Mouse (Mus musculus): ENCODE results near the gene Dgat2l6. TPM values are rescaled to one million over a fixed set of nuclear protein-coding genes. Genes with fewer than 3 reads are reported as not detected.
A peak's percentile ranks its signal among the peaks of the same experiment; 100 is the strongest.

Gene Dgat2l6
- not detected in 2 replicates for polyA plus RNA-seq (2015; fragmentation: Nextera tagmentation; extraction: Ambion mirVana)

DNA sequence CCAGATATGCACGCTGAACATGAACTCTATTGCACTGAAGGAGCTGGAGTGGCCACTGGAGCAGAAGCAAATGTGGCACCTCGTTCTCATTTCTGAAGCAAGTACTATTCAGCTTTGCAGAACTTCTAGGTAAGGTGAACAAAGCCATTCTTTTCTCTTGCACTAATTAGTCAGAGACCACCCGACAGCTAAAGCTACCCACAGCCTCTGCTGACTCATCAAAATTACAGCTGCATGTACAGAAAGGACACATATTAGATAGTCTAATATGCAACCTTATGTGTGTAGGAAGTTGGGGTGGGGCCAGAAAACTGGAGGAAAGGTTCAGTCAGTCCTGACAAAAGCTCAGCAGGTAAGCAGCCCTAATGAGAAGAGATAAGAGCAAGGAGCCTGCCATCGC is at the start of gene Dgat2l6:
Gene Dgat2l6 (plus strand): TSS at position 368 of the 400 bp plus-strand sequence.
- no peak within 1 kb of the TSS for H3K4me2 ChIP-seq
- H3K27ac ChIP-seq (replicated peaks): no peak within 1 kb of the TSS
- no peak for ATAC-seq (ENCODE audit: extremely low read depth, insufficient number of reproducible peaks, low FRiP score, low TSS enrichment)
- H3K9ac ChIP-seq: no peak within 1 kb of the TSS
- H3K36me3 ChIP-seq: no peaks in the 10 kb centered on the region
- no peaks in the 10 kb centered on the region for H3K9me3 ChIP-seq
- no peaks in the 10 kb centered on the region for H3K4me1 ChIP-seq
- no peak within 1 kb of the TSS for H3K4me3 ChIP-seq
- peaks cover 15% of the 10 kb centered on the region for H3K27me3 ChIP-seq (replicated peaks)
- WGBS: 83% methylated on average over 4 of the region's 4 CpGs

DNA sequence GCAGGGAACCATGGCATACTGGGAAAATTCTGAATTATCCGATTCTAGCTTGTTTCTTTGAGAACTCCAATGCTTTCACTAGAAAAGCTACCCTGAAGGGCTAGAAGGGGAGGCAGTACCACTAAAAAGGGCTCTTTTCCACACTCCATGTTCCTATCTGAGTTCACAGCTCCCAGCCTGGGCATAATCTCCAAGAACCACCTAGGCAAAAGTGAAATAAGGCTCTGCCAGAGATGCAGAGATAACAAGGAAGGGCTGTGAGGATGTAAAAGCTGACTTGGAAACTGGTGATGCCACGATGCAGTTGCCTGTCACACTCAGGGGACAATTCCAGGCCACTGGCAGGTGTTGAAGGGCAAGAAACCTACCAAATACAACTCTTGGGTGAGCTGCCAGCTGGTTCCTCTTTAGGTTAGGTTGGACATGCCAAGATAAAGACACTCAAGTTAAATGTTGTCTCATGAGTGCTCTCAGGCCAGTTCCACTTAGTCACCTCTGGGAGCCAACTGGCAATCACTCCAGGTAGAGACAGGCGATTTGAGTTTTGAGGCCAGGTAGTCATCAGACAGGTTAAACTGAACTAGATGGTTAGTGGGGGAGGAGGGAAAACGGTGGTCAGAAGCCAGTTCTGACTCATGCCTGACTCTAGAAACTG is 48.9 kb upstream of the Dgat2l6 start:
- Histone ChIP-seq H3K27ac (replicated peaks) (no peak overlapping the region), H3K27me3 (replicated peaks) (peaks cover 34% of the 10 kb centered on the region), H3K9me3 (no peaks in the 10 kb centered on the region), H3K9ac (no peak overlapping the region), H3K4me3 (no peak overlapping the region), H3K4me2 (no peak overlapping the region), H3K36me3 (no peaks in the 10 kb centered on the region), H3K4me1 (no peaks in the 10 kb centered on the region)
- ATAC-seq (ENCODE audit: extremely low read depth, insufficient number of reproducible peaks, low FRiP score, low TSS enrichment): no peak
- 59% methylated on average over 4 of the region's 4 CpGs for WGBS

DNA sequence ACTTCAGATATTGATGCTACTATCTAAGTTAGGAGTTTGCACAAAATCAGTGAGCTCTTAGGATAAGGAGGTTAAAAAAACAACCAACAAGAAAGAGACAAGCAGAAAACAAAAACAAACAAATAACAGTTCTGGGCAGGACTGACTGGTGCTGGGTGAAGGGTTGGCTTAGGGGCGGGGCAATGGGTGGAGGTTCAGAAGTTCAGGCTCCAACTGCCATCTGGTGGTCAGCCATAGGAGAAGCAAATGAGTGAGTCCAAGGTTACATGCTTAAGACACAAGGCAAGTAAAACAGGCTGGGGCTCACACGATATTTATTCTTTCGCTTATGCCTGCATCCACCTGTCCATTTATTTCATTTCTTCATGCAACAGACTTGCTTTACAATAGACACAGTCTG is 44.3 kb upstream of the Dgat2l6 start:
- H3K27me3 ChIP-seq (replicated peaks): peaks cover 14% of the 10 kb centered on the region
- H3K9me3 ChIP-seq: no peaks in the 10 kb centered on the region
- no peaks in the 10 kb centered on the region for H3K4me1 ChIP-seq
- H3K4me3 ChIP-seq: no peak overlapping the region
- H3K27ac ChIP-seq (replicated peaks): no peak overlapping the region
- 30% methylated on average over 3 of the region's 3 CpGs for WGBS
- H3K36me3 ChIP-seq: no peaks in the 10 kb centered on the region
- ATAC-seq (ENCODE audit: extremely low read depth, insufficient number of reproducible peaks, low FRiP score, low TSS enrichment): no peak
- no peak overlapping the region for H3K4me2 ChIP-seq
- H3K9ac ChIP-seq: no peak overlapping the region

DNA sequence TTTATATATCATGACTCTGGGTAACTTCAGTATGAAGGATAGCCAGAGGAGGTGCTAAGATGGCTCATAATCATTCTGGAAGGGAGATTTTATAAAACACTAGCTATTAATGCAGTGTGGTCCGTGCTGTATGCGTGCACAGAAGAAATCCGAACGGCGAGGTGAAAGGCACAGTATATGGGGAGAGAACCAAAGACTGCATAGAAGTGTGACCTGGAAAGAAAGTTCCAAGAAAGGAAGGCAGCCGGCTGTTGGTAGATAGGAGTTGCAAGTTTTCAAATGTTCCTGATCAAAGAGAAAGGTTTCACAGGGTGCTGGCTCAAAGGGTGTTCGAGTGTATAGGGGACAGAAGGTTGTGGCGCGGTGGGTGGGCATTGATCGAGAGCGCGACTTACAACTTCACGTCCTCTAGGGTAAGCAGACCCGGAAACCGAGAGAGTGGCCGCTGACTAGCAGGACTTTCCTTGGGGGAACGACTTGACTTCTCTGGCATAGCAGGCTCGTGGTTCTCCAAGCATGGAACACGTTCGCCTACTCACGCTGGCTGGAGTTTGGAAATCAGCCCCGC is 31.1 kb upstream of the Dgat2l6 start:
- Histone ChIP-seq H3K27ac (replicated peaks) (no peak overlapping the region), H3K4me1 (peaks cover 8% of the 10 kb centered on the region), H3K4me2 (peak overlapping the region; percentile 72), H3K9ac (peak overlapping the region; percentile 72), H3K4me3 (peak overlapping the region; percentile 72), H3K27me3 (replicated peaks) (0 out of 2 replicates have a peak, but pooled peaks cover 7% of the 10 kb centered on the region), H3K36me3 (peaks cover 10% of the 10 kb centered on the region; the same call in 1 of the 2 replicates), H3K9me3 (no peaks in the 10 kb centered on the region)
- 11% methylated on average over 22 of the region's 22 CpGs for WGBS
- no peak for ATAC-seq (ENCODE audit: extremely low read depth, insufficient number of reproducible peaks, low FRiP score, low TSS enrichment)

- WGBS: 11% methylated on average over 32 of the region's 32 CpGs
- Histone ChIP-seq H3K36me3 (peaks cover 15% of the 10 kb centered on the region; the same call in 1 of the 2 replicates), H3K27me3 (replicated peaks) (0 out of 2 replicates have a peak, but pooled peaks cover 5% of the 10 kb centered on the region), H3K9me3 (no peaks in the 10 kb centered on the region), H3K9ac (peak within 1 kb of the TSS; percentile 82), H3K4me3 (peak within 1 kb of the TSS; percentile 72), H3K4me1 (peaks cover 8% of the 10 kb centered on the region), H3K4me2 (peak within 1 kb of the TSS; percentile 72), H3K27ac (replicated peaks) (peak within 1 kb of the TSS; percentile 59)
- ATAC-seq (ENCODE audit: extremely low read depth, insufficient number of reproducible peaks, low FRiP score, low TSS enrichment): 0 out of 2 replicates have a peak, but pooled peaks have one; percentile 51
These were observed 30.3 kb upstream of the Dgat2l6 start, which contains the start of gene Igbp1 for GRCm38 (mm10) chrX:100494068-100494978. Igbp1 (plus strand) TSS chrX:100494291.

DNA sequence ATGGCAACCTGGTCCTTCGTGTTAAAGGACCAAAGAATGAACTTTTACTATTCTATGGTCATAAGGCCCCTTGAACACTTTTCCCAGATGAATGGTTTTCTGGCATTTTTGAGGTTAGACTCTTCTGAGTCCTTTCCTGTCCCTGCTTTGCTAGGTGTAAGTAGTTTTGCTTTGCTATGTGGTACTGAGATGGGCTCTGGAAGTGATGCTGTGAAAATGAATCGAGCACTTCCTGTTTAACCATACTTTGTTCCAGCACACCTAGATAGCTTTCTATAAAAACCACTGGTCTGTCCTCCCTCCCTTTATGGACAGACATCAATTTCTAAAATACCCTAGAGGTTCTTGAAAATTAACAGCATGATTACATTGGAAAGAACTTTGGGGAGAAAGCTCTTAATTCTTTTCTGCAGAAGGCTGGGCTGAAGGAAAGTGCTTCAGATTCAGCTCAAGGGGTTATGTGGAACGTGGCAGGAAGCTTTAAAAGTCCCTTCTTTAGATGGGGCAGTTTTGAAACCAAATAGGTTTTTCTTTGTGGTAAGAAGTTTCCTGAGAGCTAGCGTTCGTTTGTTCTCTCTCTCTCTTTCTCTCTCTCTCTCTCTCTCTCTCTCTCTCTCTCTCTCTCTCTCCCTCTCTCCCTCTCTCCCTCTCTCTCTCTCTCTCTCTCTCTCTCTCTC is 20.3 kb upstream of the Dgat2l6 start:
- Histone ChIP-seq H3K4me2 (no peak overlapping the region), H3K27me3 (replicated peaks) (peaks cover 6% of the 10 kb centered on the region; the same call in 1 of the 2 replicates), H3K27ac (replicated peaks) (no peak overlapping the region), H3K36me3 (peaks cover 25% of the 10 kb centered on the region), H3K9ac (no peak overlapping the region), H3K9me3 (no peaks in the 10 kb centered on the region), H3K4me3 (no peak overlapping the region), H3K4me1 (no peaks in the 10 kb centered on the region)
- ATAC-seq (ENCODE audit: extremely low read depth, insufficient number of reproducible peaks, low FRiP score, low TSS enrichment): no peak
- 68% methylated on average over 5 of the region's 5 CpGs for WGBS

DNA sequence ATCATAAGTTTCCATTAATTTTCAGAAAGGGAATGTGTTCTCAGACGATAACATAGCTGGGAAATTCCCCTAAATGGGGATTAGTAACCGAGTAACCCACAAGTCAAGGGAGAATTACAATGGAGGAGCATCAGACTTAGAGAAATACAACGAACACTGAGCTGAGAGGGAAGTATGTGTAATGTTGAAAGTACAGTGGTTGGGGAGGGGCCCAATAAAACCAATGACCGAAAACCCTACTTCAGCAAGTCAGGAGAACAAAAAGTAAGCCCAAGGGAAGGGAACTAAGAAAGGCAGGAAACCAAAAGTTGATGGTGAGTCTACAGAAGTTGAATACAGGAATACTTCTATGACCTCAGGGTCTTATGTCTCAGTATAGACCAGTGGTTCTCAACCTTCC is 16.5 kb upstream of the Dgat2l6 start:
- Histone ChIP-seq H3K27ac (replicated peaks) (no peak overlapping the region), H3K9me3 (no peaks in the 10 kb centered on the region), H3K4me2 (no peak overlapping the region), H3K4me3 (no peak overlapping the region), H3K4me1 (no peaks in the 10 kb centered on the region), H3K9ac (no peak overlapping the region), H3K36me3 (peaks cover 22% of the 10 kb centered on the region), H3K27me3 (replicated peaks) (peaks cover 10% of the 10 kb centered on the region; the same call in 1 of the 2 replicates)
- ATAC-seq (ENCODE audit: extremely low read depth, insufficient number of reproducible peaks, low FRiP score, low TSS enrichment): no peak
- 75% methylated on average over 4 of the region's 4 CpGs for WGBS

GRCm38 (mm10) chrX:100509921-100510320 is 14.7 kb upstream of the Dgat2l6 start:
- Histone ChIP-seq H3K4me3 (no peak overlapping the region), H3K4me1 (no peaks in the 10 kb centered on the region), H3K9me3 (no peaks in the 10 kb centered on the region), H3K9ac (no peak overlapping the region), H3K27me3 (replicated peaks) (peaks cover 7% of the 10 kb centered on the region; the same call in 1 of the 2 replicates), H3K36me3 (peaks cover 20% of the 10 kb centered on the region), H3K27ac (replicated peaks) (no peak overlapping the region), H3K4me2 (no peak overlapping the region)
- no peak for ATAC-seq (ENCODE audit: extremely low read depth, insufficient number of reproducible peaks, low FRiP score, low TSS enrichment)
- WGBS: 81% methylated on average over 3 of the region's 3 CpGs

DNA sequence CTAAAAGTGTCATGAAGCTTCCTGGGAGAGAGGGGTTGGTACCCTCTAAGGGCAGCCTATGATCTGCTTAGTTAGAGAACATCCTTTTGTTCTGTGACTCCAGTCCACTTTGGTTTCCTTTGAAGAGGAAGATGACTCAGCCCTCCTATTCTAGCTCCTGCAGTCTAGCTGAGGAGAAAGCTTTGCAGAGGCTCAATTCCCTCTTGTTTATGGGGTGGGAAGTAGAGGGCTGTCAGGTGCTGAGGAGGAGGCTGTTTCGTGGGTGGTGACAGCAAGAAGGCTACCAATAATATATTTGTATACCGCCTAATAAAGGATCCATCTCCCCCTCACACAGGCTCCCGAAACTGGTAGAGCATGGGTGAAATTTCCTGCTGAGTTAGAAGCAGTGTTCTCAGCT is 8.0 kb upstream of the Dgat2l6 start:
- no peaks in the 10 kb centered on the region for H3K9me3 ChIP-seq
- WGBS: 70% methylated on average over 3 of the region's 3 CpGs
- ATAC-seq (ENCODE audit: extremely low read depth, insufficient number of reproducible peaks, low FRiP score, low TSS enrichment): no peak

GRCm38 (mm10) chrX:100517626-100518025 is 7.0 kb upstream of the Dgat2l6 start:
- Histone ChIP-seq H3K4me3 (no peak overlapping the region), H3K27ac (replicated peaks) (no peak overlapping the region), H3K9ac (no peak overlapping the region), H3K9me3 (no peaks in the 10 kb centered on the region), H3K36me3 (peaks cover 15% of the 10 kb centered on the region; the same call in 1 of the 2 replicates), H3K4me2 (no peak overlapping the region), H3K4me1 (no peaks in the 10 kb centered on the region), H3K27me3 (replicated peaks) (peaks cover 3% of the 10 kb centered on the region; the same call in 1 of the 2 replicates)
- ATAC-seq (ENCODE audit: extremely low read depth, insufficient number of reproducible peaks, low FRiP score, low TSS enrichment): no peak
- WGBS: 91% methylated on average over 6 of the region's 6 CpGs

More for the DNA sequence above, 8.0 kb upstream of the Dgat2l6 start:
- no peaks in the 10 kb centered on the region for H3K4me1 ChIP-seq
- H3K27ac ChIP-seq (replicated peaks): no peak overlapping the region
- H3K27me3 ChIP-seq (replicated peaks): peaks cover 3% of the 10 kb centered on the region; the same call in 1 of the 2 replicates
- no peak overlapping the region for H3K9ac ChIP-seq
- no peak overlapping the region for H3K4me3 ChIP-seq
- H3K36me3 ChIP-seq: peaks cover 15% of the 10 kb centered on the region; the same call in 1 of the 2 replicates
- H3K4me2 ChIP-seq: no peak overlapping the region

All from heart, embryonic 13.5 days (tissue).